Mouse (Mus musculus) midbrain, embryonic 15.5 days (tissue): Measurements from ENCODE around the gene Spata9. TPM values are rescaled to one million over a fixed set of nuclear protein-coding genes. Genes with fewer than 3 reads are reported as not detected.

Source experiments
- ATAC-seq: fragments of 200-750 bp; cut with Nextera tagmentation; replicated peaks from 2 replicates; pipeline ENCODE4 v1.8.0; 2017; ENCODE audit warnings: moderate TSS enrichment
- H3K27ac ChIP-seq: fragments of 300-500 bp; sonication (generic); 2 replicates; pipeline ENCODE4 v1.5.1; 2015; ENCODE audit warnings: mild to moderate bottlenecking, inconsistent platforms
- H3K27me3 ChIP-seq: fragments of 300-500 bp; sonication (generic); replicated peaks from 2 replicates; pipeline ENCODE4 v1.6.1; 2015; ENCODE audit warnings: inconsistent platforms
- H3K36me3 ChIP-seq: fragments of 300-500 bp; sonication (generic); replicated peaks from 2 replicates; pipeline ENCODE4 v1.6.1; 2015; ENCODE audit warnings: inconsistent platforms
- H3K4me1 ChIP-seq: fragments of 300-500 bp; sonication (generic); 2 replicates; pipeline ENCODE4 v1.6.1; 2015; ENCODE audit warnings: inconsistent platforms
- H3K4me2 ChIP-seq: fragments of 300-500 bp; sonication (generic); 2 replicates; pipeline ENCODE4 v1.6.1; 2015; ENCODE audit warnings: inconsistent platforms, mild to moderate bottlenecking, moderate library complexity
- H3K4me3 ChIP-seq: fragments of 300-500 bp; sonication (generic); 2 replicates; pipeline ENCODE4 v1.5.1; 2015; ENCODE audit warnings: mild to moderate bottlenecking, inconsistent platforms
- H3K9ac ChIP-seq: fragments of 300-500 bp; sonication (generic); 2 replicates; pipeline ENCODE4 v1.6.1; 2015; ENCODE audit warnings: mild to moderate bottlenecking, inconsistent platforms
- H3K9me3 ChIP-seq: fragments of 300-500 bp; sonication (generic); 2 replicates; pipeline ENCODE4 v1.6.1; 2016; ENCODE audit warnings: inconsistent platforms
- WGBS: fragments of 180-500 bp; shearing (Covaris S2); methylation state at CpG from one replicate; pipeline ENCODE4 v1.1.7; 2015; ENCODE audit warnings: mixed read lengths; 5-methylcytosine and 5-hydroxymethylcytosine counted together
- polyA plus RNA-seq: library from polyadenylated mRNA; unstranded; fragments of >200 nt; fragmentation: Nextera tagmentation; extraction: Ambion mirVana; gene quantifications from 2 replicates; pipeline ENCODE4 v1.2.1, GENCODE M21; 2015

Gene Spata9
- polyA plus RNA-seq, 1 experiment from 2014 or later: 2.2 TPM

DNA sequence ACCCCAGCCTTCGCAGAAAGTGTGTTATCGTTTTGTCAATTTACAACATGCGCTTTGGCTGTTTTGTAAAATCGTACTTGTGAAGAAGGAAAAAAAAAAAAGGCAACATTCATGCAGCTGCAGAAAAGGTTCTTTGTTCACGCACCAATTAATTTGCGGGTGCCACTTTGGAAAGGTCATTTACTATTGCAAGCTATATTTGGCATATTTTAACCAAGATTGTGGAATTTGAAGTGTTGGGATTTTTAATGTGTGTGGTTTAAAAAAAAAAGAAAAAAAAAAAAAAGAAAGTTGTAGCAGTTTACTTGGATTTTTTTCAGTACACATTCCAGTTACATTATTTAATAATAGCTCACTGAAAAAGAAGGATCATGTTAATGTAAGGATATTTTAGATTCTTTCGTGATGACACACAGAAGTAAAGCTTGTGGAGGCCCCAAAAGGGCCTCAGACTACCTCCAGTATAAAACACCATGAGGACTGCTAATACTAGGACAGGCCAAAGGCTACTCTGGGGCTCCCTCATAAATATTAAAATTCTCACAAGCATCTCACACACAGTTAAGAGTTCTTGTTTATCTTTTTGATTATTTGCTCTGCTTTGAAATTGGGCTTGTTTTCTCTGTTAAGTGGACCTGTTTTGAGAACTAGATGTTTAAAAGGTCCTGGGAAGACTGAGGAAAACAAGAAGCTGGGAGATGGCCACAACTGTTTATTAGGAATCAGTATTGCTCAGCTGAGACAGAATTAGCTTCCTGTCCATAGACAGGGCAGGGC, 22.7 kb upstream of the Spata9 start:
- no peaks in the 10 kb centered on the region for H3K27me3 ChIP-seq
- H3K9me3 ChIP-seq: no peaks in the 10 kb centered on the region
- H3K36me3 ChIP-seq: no peaks in the 10 kb centered on the region
- H3K4me2 ChIP-seq: peak overlapping the region; percentile 56
- peak overlapping the region; percentile 97 for H3K27ac ChIP-seq
- 3% methylated on average over 7 of the region's 7 CpGs for WGBS
- ATAC-seq: no peak
- peaks cover 20% of the 10 kb centered on the region for H3K4me1 ChIP-seq
- peak overlapping the region; percentile 77 for H3K4me3 ChIP-seq
- H3K9ac ChIP-seq: peak overlapping the region; percentile 86

GRCm38 (mm10) chr13:75950295-75950694, 16.7 kb upstream of the Spata9 start:
- Histone ChIP-seq H3K27ac (no peak overlapping the region), H3K36me3 (no peaks in the 10 kb centered on the region), H3K4me2 (no peak overlapping the region), H3K27me3 (no peaks in the 10 kb centered on the region), H3K4me1 (no peaks in the 10 kb centered on the region), H3K9ac (no peak overlapping the region), H3K9me3 (no peaks in the 10 kb centered on the region), H3K4me3 (no peak overlapping the region)
- no peak for ATAC-seq
- 57% methylated on average over 1 of the region's 1 CpGs for WGBS

DNA sequence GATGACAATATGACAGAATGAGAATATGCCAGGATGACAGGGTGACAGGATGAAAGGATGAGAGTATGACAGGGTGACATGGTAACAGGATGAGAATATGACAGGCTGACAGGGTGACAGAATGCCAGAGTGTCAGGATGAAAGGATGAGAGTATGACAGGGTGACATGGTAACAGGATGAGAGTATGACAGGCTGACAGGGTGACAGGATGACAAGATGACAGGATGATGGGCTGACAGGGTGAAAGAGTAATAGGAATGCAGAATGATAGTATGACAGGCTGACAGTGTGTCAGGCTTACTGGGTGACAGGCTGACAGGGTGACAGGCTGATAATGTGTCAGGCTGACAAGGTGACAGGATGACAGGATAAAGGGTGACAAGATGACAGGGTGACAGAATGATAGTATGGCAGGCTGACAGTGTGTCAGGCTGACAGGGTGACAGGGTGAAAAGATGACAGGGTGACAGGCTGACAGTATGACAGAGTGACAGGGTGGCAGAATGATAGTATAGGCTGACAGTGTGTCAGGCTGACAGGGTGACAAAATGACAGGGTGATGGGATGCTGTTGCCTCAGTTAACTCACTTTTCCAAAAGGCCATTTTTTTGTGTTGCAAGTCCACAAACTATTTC, 11.5 kb upstream of the Spata9 start:
- ATAC-seq: no peak
- Histone ChIP-seq H3K4me3 (no peak overlapping the region), H3K9ac (no peak overlapping the region), H3K27ac (no peak overlapping the region), H3K36me3 (no peaks in the 10 kb centered on the region), H3K27me3 (no peaks in the 10 kb centered on the region), H3K4me1 (no peaks in the 10 kb centered on the region), H3K4me2 (no peak overlapping the region), H3K9me3 (no peaks in the 10 kb centered on the region)

GRCm38 (mm10) chr13:75974481-75974880, 7.5 kb downstream of the Spata9 start:
- Histone ChIP-seq H3K9me3 (no peaks in the 10 kb centered on the region), H3K9ac (no peak overlapping the region), H3K27ac (no peak overlapping the region), H3K4me3 (no peak overlapping the region), H3K4me1 (no peaks in the 10 kb centered on the region), H3K27me3 (no peaks in the 10 kb centered on the region), H3K36me3 (no peaks in the 10 kb centered on the region), H3K4me2 (no peak overlapping the region)
- WGBS: 81% methylated on average over 2 of the region's 2 CpGs
- no peak for ATAC-seq

DNA sequence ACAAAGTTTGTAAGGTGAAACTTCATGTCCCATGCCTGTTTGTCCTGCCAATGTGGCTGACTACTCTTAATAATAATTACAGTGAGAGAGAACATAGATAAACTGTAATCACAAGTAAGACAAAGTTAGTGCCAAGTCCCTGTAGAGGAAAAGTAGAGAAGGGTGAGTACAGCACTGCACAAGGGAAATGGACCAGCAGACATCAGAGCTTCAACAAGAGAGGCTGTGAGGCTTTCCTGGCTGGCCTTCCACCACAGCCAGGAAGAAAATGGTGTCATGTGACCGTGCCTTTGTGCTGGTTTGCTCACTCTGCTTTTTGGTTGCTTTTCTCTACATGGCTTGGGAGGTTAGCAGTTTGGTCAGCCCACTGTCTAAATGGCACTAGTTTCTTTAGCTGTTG, 8.7 kb downstream of the Spata9 start:
- WGBS: 50% methylated on average over 1 of the region's 1 CpGs

DNA sequence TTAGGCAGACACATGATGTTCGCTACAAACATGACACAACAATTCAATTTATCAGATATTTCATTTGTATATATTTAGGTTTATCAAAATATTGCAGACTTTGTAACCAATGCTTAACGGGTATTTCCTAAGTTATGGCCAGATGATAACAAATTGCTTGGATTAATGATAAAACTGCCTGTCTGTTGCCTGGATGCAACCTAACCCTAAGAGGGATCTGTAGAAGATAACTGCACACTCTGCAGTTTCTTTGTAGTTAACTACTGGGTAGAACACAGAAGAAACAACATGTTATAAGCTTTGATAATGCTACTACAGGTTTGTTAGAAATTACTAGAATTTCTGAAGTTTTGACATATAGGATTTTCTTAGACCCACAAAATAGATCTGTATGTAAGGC, 9.3 kb downstream of the Spata9 start:
- 96% methylated on average over 2 of the region's 2 CpGs for WGBS
- no peak for ATAC-seq

More for the DNA sequence above, 8.7 kb downstream of the Spata9 start:
- no peak overlapping the region for H3K9ac ChIP-seq
- no peak overlapping the region for H3K27ac ChIP-seq
- no peak overlapping the region for H3K4me3 ChIP-seq
- H3K9me3 ChIP-seq: no peaks in the 10 kb centered on the region
- no peak overlapping the region for H3K4me2 ChIP-seq
- no peaks in the 10 kb centered on the region for H3K36me3 ChIP-seq
- ATAC-seq: no peak
- no peaks in the 10 kb centered on the region for H3K27me3 ChIP-seq
- no peaks in the 10 kb centered on the region for H3K4me1 ChIP-seq

GRCm38 (mm10) chr13:75976649-75977048, 9.7 kb downstream of the Spata9 start:
- Histone ChIP-seq H3K9me3 (no peaks in the 10 kb centered on the region), H3K27ac (no peak overlapping the region), H3K4me3 (no peak overlapping the region), H3K4me1 (no peaks in the 10 kb centered on the region), H3K27me3 (no peaks in the 10 kb centered on the region), H3K36me3 (no peaks in the 10 kb centered on the region), H3K9ac (no peak overlapping the region), H3K4me2 (no peak overlapping the region)
- 95% methylated on average over 2 of the region's 2 CpGs for WGBS
- ATAC-seq: no peak

More for the DNA sequence above, 9.3 kb downstream of the Spata9 start:
- Histone ChIP-seq H3K4me1 (no peaks in the 10 kb centered on the region), H3K4me3 (no peak overlapping the region), H3K9me3 (no peaks in the 10 kb centered on the region), H3K36me3 (no peaks in the 10 kb centered on the region), H3K9ac (no peak overlapping the region), H3K27me3 (no peaks in the 10 kb centered on the region), H3K27ac (no peak overlapping the region), H3K4me2 (no peak overlapping the region)

GRCm38 (mm10) chr13:75981901-75982300, 15.0 kb downstream of the Spata9 start:
- Histone ChIP-seq H3K27ac (no peak overlapping the region), H3K4me2 (no peak overlapping the region), H3K4me3 (no peak overlapping the region), H3K4me1 (no peaks in the 10 kb centered on the region), H3K36me3 (no peaks in the 10 kb centered on the region), H3K9ac (no peak overlapping the region), H3K9me3 (no peaks in the 10 kb centered on the region), H3K27me3 (no peaks in the 10 kb centered on the region)
- ATAC-seq: no peak

DNA sequence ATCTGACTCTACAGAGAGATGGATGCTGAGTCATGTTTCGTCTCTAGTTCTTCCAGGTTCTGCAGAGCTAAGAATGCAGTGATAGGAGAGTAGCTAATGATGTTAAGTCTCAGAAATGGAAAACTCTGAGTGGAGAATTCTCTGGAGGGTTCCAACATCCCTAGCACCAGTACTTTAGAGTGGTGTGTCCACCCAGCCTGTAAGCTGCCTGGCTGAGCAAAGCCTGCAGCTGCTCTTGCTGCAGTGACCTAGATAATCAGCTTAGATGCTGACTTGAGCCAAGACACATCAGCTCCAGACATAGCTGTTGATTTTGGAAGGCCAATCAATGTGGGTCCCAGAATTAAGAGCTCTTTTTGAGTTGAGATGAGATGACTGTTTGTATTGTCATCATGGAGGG, 21.1 kb downstream of the Spata9 start:
- Histone ChIP-seq H3K4me1 (peaks cover 5% of the 10 kb centered on the region; the same call in 1 of the 2 replicates), H3K4me3 (no peak overlapping the region), H3K27ac (no peak overlapping the region), H3K4me2 (no peak overlapping the region), H3K27me3 (no peaks in the 10 kb centered on the region), H3K9me3 (no peaks in the 10 kb centered on the region), H3K36me3 (no peaks in the 10 kb centered on the region), H3K9ac (no peak overlapping the region)
- WGBS: 87% methylated on average over 1 of the region's 1 CpGs
- ATAC-seq: no peak

GRCm38 (mm10) chr13:75992169-75993028, 25.4 kb downstream of the Spata9 start:
- Histone ChIP-seq H3K9me3 (no peaks in the 10 kb centered on the region; the same call in 1 of the 2 replicates), H3K4me1 (peaks cover 5% of the 10 kb centered on the region; the same call in 1 of the 2 replicates), H3K36me3 (no peaks in the 10 kb centered on the region), H3K4me3 (no peak overlapping the region), H3K27me3 (no peaks in the 10 kb centered on the region), H3K9ac (no peak overlapping the region), H3K4me2 (no peak overlapping the region), H3K27ac (peak overlapping the region; percentile 61)
- ATAC-seq: peak; percentile 96
- WGBS: 24% methylated on average over 9 of the region's 9 CpGs

DNA sequence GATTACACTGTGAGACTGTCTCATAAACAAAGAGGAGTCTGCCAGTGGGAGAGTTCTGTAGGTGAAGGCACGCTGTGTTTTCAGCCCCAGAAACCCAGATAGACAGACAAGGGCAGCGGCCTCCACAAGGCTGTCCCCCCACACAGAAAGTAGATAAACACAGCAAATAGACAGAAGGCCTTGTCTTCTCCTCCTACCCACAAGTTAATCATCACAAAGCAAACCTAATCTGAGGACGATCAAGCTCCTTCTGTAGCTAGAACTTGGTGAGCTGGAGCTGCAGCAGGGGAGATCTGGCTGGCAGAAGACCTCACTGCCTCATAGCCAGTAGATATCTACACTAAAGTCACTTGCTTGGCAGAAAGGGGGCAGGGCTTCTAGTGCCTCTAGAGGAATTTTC, 36.3 kb downstream of the Spata9 start:
- H3K4me3 ChIP-seq: no peak overlapping the region
- 94% methylated on average over 3 of the region's 3 CpGs for WGBS
- ATAC-seq: no peak
- no peaks in the 10 kb centered on the region for H3K36me3 ChIP-seq
- no peaks in the 10 kb centered on the region for H3K4me1 ChIP-seq
- H3K4me2 ChIP-seq: no peak overlapping the region
- no peaks in the 10 kb centered on the region for H3K27me3 ChIP-seq
- H3K9me3 ChIP-seq: no peaks in the 10 kb centered on the region
- H3K27ac ChIP-seq: no peak overlapping the region
- H3K9ac ChIP-seq: no peak overlapping the region

DNA sequence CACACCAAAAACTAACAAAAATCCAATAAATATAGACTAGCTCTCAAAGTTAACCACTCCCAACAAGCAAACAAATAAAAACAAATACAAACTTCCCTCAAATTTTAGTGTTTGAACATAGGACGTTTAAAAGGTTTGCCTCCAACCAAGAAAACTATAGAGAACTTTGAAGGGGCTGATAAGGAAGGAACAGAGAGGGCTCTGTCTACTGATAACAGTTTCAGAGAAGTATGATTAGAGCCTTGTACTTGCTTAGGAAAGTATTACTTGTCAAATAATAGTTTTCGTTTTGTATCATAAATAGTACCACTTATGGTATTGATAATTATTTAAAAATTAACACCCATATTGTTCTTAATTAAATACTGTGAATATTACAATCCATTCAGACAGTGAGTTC, 47.6 kb downstream of the Spata9 start:
- H3K27ac ChIP-seq: no peak overlapping the region
- no peaks in the 10 kb centered on the region for H3K36me3 ChIP-seq
- no peaks in the 10 kb centered on the region for H3K9me3 ChIP-seq
- H3K9ac ChIP-seq: no peak overlapping the region
- 85% methylated on average over 2 of the region's 2 CpGs for WGBS
- ATAC-seq: no peak
- H3K4me1 ChIP-seq: peaks cover 9% of the 10 kb centered on the region
- no peaks in the 10 kb centered on the region for H3K27me3 ChIP-seq
- H3K4me2 ChIP-seq: no peak overlapping the region
- H3K4me3 ChIP-seq: no peak overlapping the region
